ENCODE assay signal across 8 mouse cellular contexts in genomic region chr5:140619151-140619771, GRCm38 (mm10). TPM values are rescaled to one million over a fixed set of nuclear protein-coding genes. Genes with fewer than 3 reads are reported as not detected.
DNase-seq lines count a peak whose midpoint lies in the region; ATAC-seq and TF ChIP-seq lines count a peak whose summit lies in the region.
"Had no signal": no experiment of that assay in that cellular context is flagged by ENCODE, and none has a peak within 500 bp of the region (broad histone marks: within the 10 kb centered on the region; RNA-seq: fewer than 3 reads in every experiment).

No protein-coding gene starts in this region.

- no peak overlapping the region for H3K4me2 ChIP-seq in CH12.LX (ENCODE audit: insufficient read depth, low read depth, poor library complexity, severe bottlenecking)
- H3K4me2 ChIP-seq in hindbrain, embryonic 13.5 days: no peak overlapping the region

- H3K9me3 ChIP-seq in CH12.LX (replicated peaks; ENCODE audit: low read length): no peaks in the 10 kb centered on the region
- H3K9me3 ChIP-seq in hindbrain, embryonic 13.5 days: no peaks in the 10 kb centered on the region

- TF ChIP-seq POLR2A in CH12.LX (IDR thresholded peaks at IDR 0.05; ENCODE audit: low read depth, low read length): no peak
- no peak for TF ChIP-seq POLR2A in small intestine, adult 2 months (IDR thresholded peaks at IDR 0.05; ENCODE audit: low read depth, low read length)

- peak; percentile 82 to 88 for TF ChIP-seq CTCF in CH12.LX (conservative IDR thresholded peaks at IDR 0.05 in 1 of 2, IDR thresholded peaks at IDR 0.05 in 1 of 2; ENCODE audit: low read depth in 2 of 2, low read length in 2 of 2)
- TF ChIP-seq CTCF in small intestine, adult 2 months (IDR thresholded peaks at IDR 0.05; ENCODE audit: extremely low read depth, insufficient read length, insufficient replicate concordance, low read depth, low read length): peak; percentile 86

- DNase-seq in CH12.LX (ENCODE audit: extremely low read depth) (peak; percentile 69), adipocyte (ENCODE audit: low spot score) (peak; percentile 82)
- peak; percentile 85 to 86 for DNase-seq in layer of hippocampus, postnatal 10 days (ENCODE audit: low spot score in 2 of 2)

- no peak overlapping the region for H3K27ac ChIP-seq in CH12.LX (ENCODE audit: insufficient read depth, low read depth)
- H3K27ac ChIP-seq in hindbrain, embryonic 13.5 days: no peak overlapping the region
- no peak overlapping the region for H3K27ac ChIP-seq in small intestine, adult 2 months (ENCODE audit: insufficient read depth, low read depth, low read length)

- 23% methylated on average over 6 of the region's 6 CpGs for WGBS in hindbrain, embryonic 13.5 days
- 15% methylated on average over 6 of the region's 6 CpGs for WGBS in small intestine, adult 2 months

- no peak overlapping the region for H3K9ac ChIP-seq in CH12.LX (ENCODE audit: insufficient read depth, low read depth)
- H3K9ac ChIP-seq in hindbrain, embryonic 13.5 days: no peak overlapping the region

- ATAC-seq in erythroid progenitor cell, adult 5-6 weeks (replicated peaks; ENCODE audit: low FRiP score, poor library complexity, severe bottlenecking): peak; percentile 67
- peak; percentile 27; the same call in 1 of the 2 replicates for ATAC-seq in hindbrain, embryonic 13.5 days (ENCODE audit: low FRiP score)
- ATAC-seq in megakaryocyte progenitor cell, adult 5-6 weeks (replicated peaks; ENCODE audit: poor library complexity): peak; percentile 48

- peaks cover 0 to 5% of the 10 kb centered on the region in 2 experiments for H3K36me3 ChIP-seq in CH12.LX (replicated peaks in 1 of 2; ENCODE audit: control insufficient read depth in 1 of 2, insufficient read depth in 1 of 2, low read length in 1 of 2)
- H3K36me3 ChIP-seq in hindbrain, embryonic 13.5 days: peaks cover 36% of the 10 kb centered on the region
- peaks cover 5% of the 10 kb centered on the region; the same call in 1 of the 2 replicates for H3K36me3 ChIP-seq in small intestine, adult 2 months (ENCODE audit: control insufficient read depth, insufficient read depth, low read length)

- in situ Hi-C loops in CH12.LX (cut with MboI; ENCODE audit: low pct_ligation_motif_present, low pct_unique_long_range_greater_than_20kb, low sequenced_read_pairs): loop anchor here (5.0 kb wide), 1 partner anchor 77 kb away; no protein-coding TSS in a partner anchor

- dilution Hi-C loops in CH12.LX (cut with MboI; ENCODE audit: extremely low pct_ligation_motif_present, extremely low pct_unique_long_range_greater_than_20kb, low sequenced_read_pairs): no loop called here

- peak; percentile 87 for TF ChIP-seq RAD21 in CH12.LX (IDR thresholded peaks at IDR 0.05; ENCODE audit: low read depth, low read length)

- no peaks in the 10 kb centered on the region for H3K79me2 ChIP-seq in CH12.LX (replicated peaks; ENCODE audit: control insufficient read depth, extremely low read depth, insufficient read depth, poor library complexity, severe bottlenecking)

- H3K4me1 ChIP-seq in CH12.LX (ENCODE audit: control insufficient read depth in 1 of 2, insufficient read depth in 2 of 2): peaks cover 13 to 33% of the 10 kb centered on the region in 2 experiments
- H3K4me1 ChIP-seq in hindbrain, embryonic 13.5 days (replicated peaks): peaks cover 33% of the 10 kb centered on the region
- H3K4me1 ChIP-seq in small intestine, adult 2 months (ENCODE audit: control insufficient read depth, insufficient read depth, insufficient read length, low read length): peaks cover 21% of the 10 kb centered on the region

- TF ChIP-seq EP300 in CH12.LX (IDR thresholded peaks at IDR 0.05; ENCODE audit: low read length): no peak

- H3K4me3 ChIP-seq in CH12.LX (replicated peaks in 1 of 3; ENCODE audit: low read depth in 2 of 3, low read length in 2 of 3, poor library complexity in 1 of 3): no peak overlapping the region
- H3K4me3 ChIP-seq in hindbrain, embryonic 13.5 days: no peak overlapping the region
- no peak overlapping the region for H3K4me3 ChIP-seq in small intestine, adult 2 months (ENCODE audit: low read depth, low read length)

- peaks cover 1% of the 10 kb centered on the region for H3K27me3 ChIP-seq in CH12.LX (replicated peaks)
- no peaks in the 10 kb centered on the region for H3K27me3 ChIP-seq in hindbrain, embryonic 13.5 days
- H3K27me3 ChIP-seq in small intestine, adult 2 months (ENCODE audit: control insufficient read depth, insufficient read depth, low read length): no peaks in the 10 kb centered on the region

TF ChIP-seq in CH12.LX, 34 proteins besides CTCF, POLR2A, EP300 and RAD21:
- TF ChIP-seq RCOR1 (conservative IDR thresholded peaks at IDR 0.05; ENCODE audit: low read depth, low read length): no peak
- peak; percentile 83 for TF ChIP-seq SMC3 (IDR thresholded peaks at IDR 0.05; ENCODE audit: low read depth, low read length)

RNA-seq across cellular contexts. Expression of gene Lfng, which starts 12.1 kb away (rescaled TPM):
- total RNA-seq in CH12.LX (2012; rRNA removed) (not detected in 2 replicates), CH12.LX (2014; rRNA removed) (not detected in 2 replicates)
- polyA plus RNA-seq in CH12.LX (2012; ENCODE audit: insufficient read length, low read depth): not detected in 2 replicates
- total RNA-seq in erythroid progenitor cell, adult 5-6 weeks (2015; ENCODE audit: low replicate concordance): 19.7 and 20.5 TPM in 2 replicates
- total RNA-seq in erythroid progenitor cell, adult 5-6 weeks (2017; ENCODE audit: low replicate concordance): 1.9 and 11.4 TPM in 2 replicates
- polyA plus RNA-seq in hindbrain, embryonic 13.5 days (2015; fragmentation: Nextera tagmentation; extraction: Ambion mirVana): 22.9 and 27.1 TPM in 2 replicates
- total RNA-seq in layer of hippocampus, postnatal 10 days (2021): 10 to 100 TPM; 29.3 to 38.8 TPM
- 4.8 and 5.6 TPM in 2 replicates for total RNA-seq in megakaryocyte progenitor cell, adult 5-6 weeks (2015)
- 13.4 and 15.2 TPM in 2 replicates for total RNA-seq in megakaryocyte progenitor cell, adult 5-6 weeks (2017)
- polyA plus RNA-seq in small intestine, adult 2 months (2012; rRNA removed): 25.6 and 29.9 TPM in 2 replicates

RNA-seq across cellular contexts. Expression of gene Ttyh3, which starts 29.6 kb away (rescaled TPM):
- 1.4 TPM in 2 replicates for total RNA-seq in CH12.LX (2012; rRNA removed)
- 0.22 and 0.31 TPM in 2 replicates for total RNA-seq in CH12.LX (2014; rRNA removed)
- polyA plus RNA-seq in CH12.LX (2012; ENCODE audit: insufficient read length, low read depth): 5.0 and 6.3 TPM in 2 replicates
- total RNA-seq in erythroid progenitor cell, adult 5-6 weeks (2015; ENCODE audit: low replicate concordance): 21.8 and 26.7 TPM in 2 replicates
- total RNA-seq in erythroid progenitor cell, adult 5-6 weeks (2017; ENCODE audit: low replicate concordance): 21.2 and 23.2 TPM in 2 replicates
- polyA plus RNA-seq in hindbrain, embryonic 13.5 days (2015; fragmentation: Nextera tagmentation; extraction: Ambion mirVana): 65.3 and 67.4 TPM in 2 replicates
- 100 to 1,000 TPM; 371 to 388 TPM for total RNA-seq in layer of hippocampus, postnatal 10 days (2021)
- total RNA-seq in megakaryocyte progenitor cell, adult 5-6 weeks (2015): 31.4 and 35.8 TPM in 2 replicates
- 8.1 and 10.2 TPM in 2 replicates for total RNA-seq in megakaryocyte progenitor cell, adult 5-6 weeks (2017)
- polyA plus RNA-seq in small intestine, adult 2 months (2012; rRNA removed): 35.3 and 72.5 TPM in 2 replicates

RNA-seq across cellular contexts. Expression of gene Grifin, which starts 54.4 kb away (rescaled TPM):
- total RNA-seq in CH12.LX (2012; rRNA removed): not detected in 2 replicates
- not detected in 2 replicates for total RNA-seq in CH12.LX (2014; rRNA removed)
- not detected in 2 replicates for polyA plus RNA-seq in CH12.LX (2012; ENCODE audit: insufficient read length, low read depth)
- not detected in 2 replicates for total RNA-seq in erythroid progenitor cell, adult 5-6 weeks (2015; ENCODE audit: low replicate concordance)
- not detected in 2 replicates for total RNA-seq in erythroid progenitor cell, adult 5-6 weeks (2017; ENCODE audit: low replicate concordance)
- polyA plus RNA-seq in hindbrain, embryonic 13.5 days (2015; fragmentation: Nextera tagmentation; extraction: Ambion mirVana): not detected in 2 replicates
- total RNA-seq in layer of hippocampus, postnatal 10 days (2021): not detected
- not detected in 2 replicates for total RNA-seq in megakaryocyte progenitor cell, adult 5-6 weeks (2015)
- not detected in 2 replicates for total RNA-seq in megakaryocyte progenitor cell, adult 5-6 weeks (2017)
- not detected in 2 replicates for polyA plus RNA-seq in small intestine, adult 2 months (2012; rRNA removed)
- polyA plus RNA-seq: heart, embryonic 14.5 days had no signal

Comparison
In these comparisons a context has a peak if more than half of its experiments do, and no peak if none do; other contexts are left out.
1. RNA of gene Ttyh3, which starts 29.6 kb away (total RNA-seq): 371 to 388 TPM in layer of hippocampus, postnatal 10 days; 8.1 to 35.8 TPM in megakaryocyte progenitor cell, adult 5-6 weeks, 21.2 to 26.7 TPM in erythroid progenitor cell, adult 5-6 weeks and 0.22 to 1.4 TPM in CH12.LX; every median in the first group is over 10 times any median in the second.
2. Peak in every context shown above with its lines, with median percentiles within 50 percentile points of each other: DNase-seq and ATAC-seq.